Mouse (Mus musculus): ENCODE measurements around the gene Tmem207.
"Not testable (repeated sequence)": the region's sequence is repeated elsewhere in the genome, so short reads cannot be mapped to it uniquely, and the experiment has no call there.

The Tmem207 gene

DNA sequence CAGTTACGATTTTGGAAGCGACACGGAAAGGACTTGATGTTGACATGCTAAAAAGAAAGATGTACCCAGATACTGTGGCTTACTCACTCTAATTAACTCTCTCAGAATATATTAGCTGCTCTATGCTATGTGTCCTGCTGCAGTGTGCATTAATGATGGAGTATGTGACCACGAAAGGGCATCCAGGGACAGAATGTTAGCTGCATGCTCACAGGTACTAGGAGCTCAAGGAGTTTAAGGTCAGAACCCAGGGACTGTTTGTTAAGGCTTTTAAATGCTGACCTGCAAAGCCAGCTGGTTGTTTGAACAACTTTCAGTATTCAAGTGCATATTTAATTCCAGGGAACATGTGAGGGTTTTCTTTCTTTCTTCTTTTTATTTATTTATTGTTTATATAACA is at the start of gene Tmem207:
Gene Tmem207 (minus strand): TSS at position 101 of the 400 bp plus-strand sequence.
- no peak for DNase-seq (ENCODE audit: low read depth)

GRCm38 (mm10) chr16:26574173-26574572 is 47.6 kb upstream of the Tmem207 start:
- DNase-seq (ENCODE audit: low read depth): no peak

DNA sequence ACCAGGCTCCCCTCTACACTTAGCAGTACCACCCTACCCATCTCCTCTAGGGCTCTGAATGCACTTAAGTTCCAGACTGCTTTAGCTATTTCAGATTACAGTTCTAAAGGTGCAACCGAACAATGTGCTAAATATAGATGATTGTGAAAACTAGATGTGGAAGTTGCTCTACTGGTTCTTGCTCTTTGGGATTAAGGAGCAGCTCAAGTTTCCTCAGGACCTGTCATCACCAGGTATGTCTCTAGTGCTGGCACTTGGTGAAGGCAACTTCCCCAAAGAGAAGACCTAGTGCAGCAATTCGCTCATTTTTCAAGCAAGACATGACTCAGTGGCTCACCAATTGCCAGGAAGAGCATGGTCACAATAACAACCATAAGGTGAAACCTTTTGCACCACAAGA is 45.3 kb upstream of the Tmem207 start:
- no peak for DNase-seq (ENCODE audit: low read depth)

DNA sequence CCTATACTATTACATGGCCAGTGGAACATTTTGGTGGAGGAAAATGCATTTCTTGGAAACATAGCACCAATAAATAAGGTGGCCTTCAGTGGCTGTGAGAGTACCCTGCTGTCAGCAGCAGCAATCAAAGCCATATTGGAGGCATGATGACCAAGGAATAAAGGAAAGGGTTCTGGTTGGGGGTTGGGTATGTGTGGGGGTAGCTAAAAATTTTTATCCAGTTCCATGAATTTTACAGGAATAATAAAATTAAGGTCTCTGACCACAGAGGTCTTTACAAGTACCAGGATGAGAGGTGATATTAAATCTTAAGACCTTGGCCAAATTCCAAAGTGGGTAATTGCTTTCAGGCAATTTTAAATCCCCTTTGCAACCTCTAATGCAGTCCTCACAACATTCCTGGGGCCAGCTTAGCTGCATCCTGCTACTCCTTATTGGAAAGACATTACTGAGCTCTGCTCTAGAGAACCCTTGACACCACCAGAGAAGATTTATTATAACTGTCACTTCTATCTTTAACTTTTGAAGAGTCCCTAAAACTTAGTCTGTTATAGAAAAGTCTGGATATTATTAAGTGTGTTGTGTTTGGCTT is 42.9 kb upstream of the Tmem207 start:
- DNase-seq (ENCODE audit: low read depth): no peak

GRCm38 (mm10) chr16:26562771-26563170 is 36.2 kb upstream of the Tmem207 start:
- DNase-seq (ENCODE audit: low read depth): no peak

- DNase-seq (ENCODE audit: low read depth): no peak
Observed at GRCm38 (mm10) chr16:26561743-26562142, 35.2 kb upstream of the Tmem207 start.

GRCm38 (mm10) chr16:26558797-26559196 is 32.2 kb upstream of the Tmem207 start:
- no peak for DNase-seq (ENCODE audit: low read depth)

DNA sequence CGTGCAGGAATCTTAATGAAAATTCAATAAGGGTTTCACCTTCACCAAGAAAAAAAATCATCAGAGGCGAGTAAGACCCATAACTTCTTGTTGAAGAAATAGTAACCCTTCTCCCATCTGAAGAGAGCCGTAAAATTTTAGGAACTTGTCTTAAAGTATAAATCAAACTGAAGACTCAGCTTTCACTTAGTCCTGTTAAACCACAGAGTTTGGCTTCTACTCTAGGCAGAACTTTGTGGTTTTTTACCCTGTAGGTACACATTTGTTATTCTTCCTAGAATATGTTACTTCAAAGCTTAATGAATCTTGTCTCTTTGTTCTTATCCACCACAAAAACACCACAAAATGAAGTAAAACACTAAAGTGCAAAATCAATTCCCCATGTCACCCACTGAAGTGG is 25.7 kb upstream of the Tmem207 start:
- DNase-seq (ENCODE audit: low read depth): no peak

DNA sequence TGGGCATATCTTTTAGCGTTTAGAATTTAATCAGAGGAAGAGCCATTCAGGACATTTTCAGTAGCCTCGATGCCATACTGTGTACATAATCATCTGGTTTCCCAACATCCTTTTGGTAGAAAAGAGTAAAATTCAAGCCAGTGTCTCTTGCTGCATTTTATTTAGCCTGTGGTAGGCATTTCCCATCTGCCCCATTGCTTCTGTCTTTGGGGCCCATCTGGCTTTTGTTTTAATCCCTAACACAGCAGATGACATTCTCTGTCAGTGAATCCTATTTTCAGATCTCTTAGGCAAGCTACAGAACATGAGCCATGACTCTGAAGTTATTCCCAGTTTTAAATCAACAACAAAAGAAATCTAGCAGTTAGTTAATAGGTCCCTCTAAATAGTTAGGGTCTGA is 22.7 kb upstream of the Tmem207 start:
- no peak for DNase-seq (ENCODE audit: low read depth)

DNA sequence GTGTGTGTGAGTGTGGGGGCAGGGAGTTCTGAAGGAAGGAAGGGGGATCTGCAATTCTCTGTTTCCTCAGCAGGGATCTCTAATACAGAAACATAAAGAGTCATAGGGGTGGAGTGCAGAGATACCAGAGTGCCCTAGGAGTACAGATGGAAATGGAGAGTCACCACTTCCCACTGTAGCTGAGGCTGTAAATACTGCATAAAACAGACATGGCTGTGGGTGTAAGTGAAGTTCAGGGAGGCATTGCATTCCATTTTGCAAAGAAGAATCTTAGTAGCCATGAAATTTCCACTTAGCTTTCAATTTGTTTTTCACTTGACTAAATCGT is 20.3 kb upstream of the Tmem207 start:
- DNase-seq (ENCODE audit: low read depth): no peak

DNA sequence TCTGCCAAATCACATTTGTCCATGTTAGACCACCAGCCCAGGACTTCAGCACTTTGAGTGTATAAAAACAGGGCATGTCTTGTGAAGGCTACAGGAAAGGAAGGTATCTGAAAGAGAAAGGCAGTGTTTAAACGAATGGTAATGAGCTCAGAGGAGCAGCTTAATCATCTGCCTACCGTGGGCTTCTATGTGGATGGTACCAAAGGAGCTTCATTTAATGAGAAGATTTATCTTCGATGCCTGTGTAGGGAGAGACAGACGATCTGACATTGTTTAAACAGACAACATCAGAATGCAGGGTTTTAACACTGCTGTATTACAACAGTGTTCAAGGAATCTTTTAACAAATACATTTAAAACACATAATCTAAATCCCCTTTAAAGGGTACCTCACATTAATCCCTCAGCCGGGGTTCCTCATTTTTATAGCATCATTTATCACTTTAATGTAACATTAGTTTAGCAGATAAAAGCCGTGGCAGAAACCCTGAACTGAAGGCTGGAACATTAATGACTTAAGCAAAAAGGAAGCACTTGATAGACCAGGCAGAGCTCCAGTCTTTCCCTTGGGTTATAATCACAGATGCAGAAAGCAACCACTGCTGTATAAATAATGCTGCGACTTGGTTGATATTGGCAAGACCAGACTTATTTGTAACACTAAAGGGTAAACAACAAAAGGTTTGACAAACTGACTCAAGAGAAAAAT is 19.8 kb upstream of the Tmem207 start:
- DNase-seq (ENCODE audit: low read depth): no peak

DNA sequence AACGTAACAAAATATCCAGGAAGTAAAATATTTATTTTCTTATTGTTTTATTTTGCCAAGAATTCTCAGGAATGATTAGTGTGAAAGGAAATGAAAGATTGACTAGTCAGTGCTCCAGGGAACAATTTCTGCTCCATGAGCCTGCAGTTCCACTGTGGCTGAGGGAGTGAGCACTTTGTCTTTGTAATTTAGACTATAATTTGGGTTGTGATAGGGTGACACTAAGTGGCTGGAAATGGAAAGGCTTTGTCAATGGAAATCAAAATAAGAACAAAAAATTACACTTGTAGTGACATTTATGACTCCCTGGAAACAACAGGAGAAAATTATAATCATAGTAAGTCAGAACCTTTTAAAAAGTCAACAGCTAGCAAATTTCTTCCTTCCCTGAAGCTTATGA is 5.7 kb upstream of the Tmem207 start:
- no peak for DNase-seq (ENCODE audit: low read depth)

DNA sequence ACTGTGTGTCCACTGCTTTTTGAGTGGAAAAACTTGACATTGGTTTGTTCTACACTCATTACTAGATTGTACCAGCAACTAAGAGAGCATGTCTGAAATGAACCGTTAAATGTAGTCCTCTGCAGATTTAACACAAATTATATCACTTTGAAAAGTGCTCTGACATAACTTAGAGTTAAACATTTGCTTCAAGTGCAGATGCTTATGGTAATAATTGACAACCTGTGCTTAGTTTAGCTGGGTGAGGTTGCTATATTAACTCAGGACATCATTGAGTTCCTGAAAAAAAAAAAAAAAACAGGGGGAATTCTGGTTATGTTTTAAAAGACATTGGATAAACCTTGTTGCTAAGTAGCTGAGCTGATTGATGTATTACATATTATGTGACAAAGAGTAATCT is 3.9 kb upstream of the Tmem207 start:
- DNase-seq (ENCODE audit: low read depth): no peak

DNA sequence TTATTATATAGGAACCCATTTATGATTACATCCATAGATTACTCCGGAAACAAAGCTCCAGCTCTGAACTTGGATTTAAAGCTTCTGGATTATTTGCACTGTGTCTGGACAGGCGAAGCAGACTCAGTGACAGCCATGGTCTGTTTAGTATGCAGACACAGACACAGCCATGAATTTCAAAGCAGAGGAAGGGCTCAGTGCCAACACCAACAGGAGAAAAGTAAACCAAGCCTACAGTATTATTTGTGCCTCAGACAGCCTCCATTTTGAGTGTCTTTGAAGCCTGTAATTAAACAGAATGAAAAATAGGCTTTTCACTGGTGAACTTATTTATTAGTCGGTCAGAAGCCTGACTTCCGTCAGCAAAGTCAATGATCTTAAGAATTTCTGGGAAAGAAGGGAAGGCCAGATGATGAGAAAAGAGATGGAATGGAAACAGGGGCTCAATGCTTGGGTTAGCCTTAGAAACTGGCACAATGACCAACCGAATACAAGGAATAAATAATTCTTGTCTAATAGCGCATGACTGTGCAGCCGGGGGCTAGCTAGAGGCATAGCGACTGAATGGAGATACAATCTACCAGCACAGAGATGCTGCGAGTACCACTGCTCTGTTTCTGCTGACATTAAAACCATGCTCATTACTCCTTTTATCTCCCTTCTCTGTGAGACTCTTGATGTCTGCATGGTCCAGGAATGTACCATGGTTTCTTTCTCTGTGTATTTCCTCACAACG is 1.5 kb upstream of the Tmem207 start:
- no peak for DNase-seq (ENCODE audit: low read depth)

DNA sequence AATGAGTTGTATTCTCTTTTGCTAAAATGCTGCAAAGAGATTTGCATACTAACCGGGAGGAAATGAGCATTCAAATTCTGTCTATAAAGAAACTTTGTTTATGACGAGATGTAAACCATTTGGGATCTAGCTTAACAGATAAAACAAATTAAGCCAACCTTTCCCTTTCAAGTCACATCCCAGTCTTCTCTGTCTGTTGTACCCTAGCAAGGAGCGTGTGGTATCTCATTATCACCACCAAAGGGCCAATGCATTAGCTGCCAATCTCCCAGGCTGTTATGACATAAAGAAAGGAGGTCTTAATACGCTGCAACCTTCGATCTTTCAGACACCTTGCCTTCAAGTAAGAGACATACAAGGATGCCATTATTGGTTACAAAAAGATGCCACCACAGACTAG is 737 bp downstream of the Tmem207 start:
- DNase-seq (ENCODE audit: low read depth): no peak

DNA sequence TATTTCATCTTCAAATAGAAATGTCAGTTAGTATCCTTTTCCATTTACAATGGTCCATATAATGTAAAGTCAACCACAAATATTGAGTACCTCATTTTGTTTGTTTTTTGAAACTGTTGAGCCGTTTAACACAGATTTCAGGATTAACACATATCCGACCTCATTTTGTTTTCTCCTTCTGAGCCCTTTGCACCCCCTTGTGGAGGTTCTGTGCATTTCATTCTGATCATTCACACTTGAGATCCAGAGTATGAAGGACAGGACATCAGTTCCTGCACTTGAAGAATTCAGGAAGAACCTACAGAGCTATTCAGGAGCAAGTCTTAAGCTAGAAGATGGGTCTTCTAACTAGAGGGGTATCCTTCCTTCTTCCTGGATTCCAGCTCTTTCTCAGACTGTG is 7.0 kb downstream of the Tmem207 start:
- peak; percentile 14 for DNase-seq (ENCODE audit: low read depth)

GRCm38 (mm10) chr16:26504961-26505360 is 21.6 kb downstream of the Tmem207 start:
- no peak for DNase-seq (ENCODE audit: low read depth)

GRCm38 (mm10) chr16:26500738-26501137 is 25.8 kb downstream of the Tmem207 start:
- DNase-seq (ENCODE audit: low read depth): no peak

DNA sequence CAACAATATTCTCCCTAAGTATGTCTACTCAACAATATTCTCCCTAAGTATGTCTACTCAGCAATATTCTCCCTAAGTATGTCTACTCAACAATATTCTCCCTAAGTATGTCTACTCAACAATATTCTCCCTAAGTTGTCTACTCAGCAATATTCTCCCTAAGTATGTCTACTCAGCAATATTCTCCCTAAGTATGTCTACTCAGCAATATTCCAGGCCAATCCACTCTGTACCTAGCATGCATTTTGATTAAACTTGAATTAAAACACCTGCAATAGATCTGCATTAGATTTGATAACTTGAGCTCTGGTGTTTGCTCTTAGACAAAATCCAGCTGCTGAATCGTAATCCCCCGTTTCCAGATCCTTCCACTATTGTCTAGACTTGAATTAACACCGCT is 26.9 kb downstream of the Tmem207 start:
- not testable (repeated sequence) for DNase-seq (ENCODE audit: low read depth)

DNA sequence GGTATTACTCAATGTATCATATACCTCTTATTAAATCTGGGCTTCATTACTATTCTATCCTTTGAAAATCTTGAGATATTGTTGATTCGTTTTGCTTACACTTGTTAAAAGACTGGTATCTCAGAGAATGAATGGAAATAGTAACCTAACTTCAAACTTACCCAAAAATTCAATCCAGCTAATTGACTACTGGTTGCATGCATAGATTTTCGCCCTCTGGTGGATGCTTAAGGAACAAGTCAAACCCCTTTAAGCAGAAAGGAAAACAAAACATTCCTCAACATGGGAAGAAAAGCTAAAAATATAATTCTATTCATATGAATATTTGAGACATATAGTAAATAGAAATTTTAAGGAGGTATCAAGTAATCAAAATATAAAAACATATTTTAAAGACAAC is 30.8 kb downstream of the Tmem207 start:
- DNase-seq (ENCODE audit: low read depth): peak; percentile 5

DNA sequence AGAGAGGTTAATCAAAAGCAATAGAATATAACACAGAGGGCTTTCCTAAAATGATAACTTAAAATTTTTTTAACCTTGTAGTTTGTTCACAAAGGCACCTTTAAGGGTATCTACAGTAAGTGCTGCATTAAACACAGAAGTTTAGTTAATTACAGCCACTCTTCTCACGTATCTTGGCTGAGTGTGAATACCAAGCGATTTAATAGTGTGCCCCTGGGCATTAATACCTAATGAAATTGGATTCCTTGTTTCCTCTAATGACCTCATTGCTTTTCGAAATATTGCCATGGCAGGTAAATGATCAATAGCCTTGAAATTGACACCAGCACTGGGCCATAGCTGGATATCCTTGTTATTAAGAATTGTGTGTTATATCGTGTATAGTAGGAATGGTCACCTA is 55.3 kb downstream of the Tmem207 start:
- DNase-seq (ENCODE audit: low read depth): no peak

- no peak for DNase-seq (ENCODE audit: low read depth)
Observed at GRCm38 (mm10) chr16:26466535-26466934, 60.0 kb downstream of the Tmem207 start.

- no peak for DNase-seq (ENCODE audit: low read depth)
Observed at GRCm38 (mm10) chr16:26462835-26463234, 63.7 kb downstream of the Tmem207 start, which contains the start of gene Cldn16. TSS of gene Cldn16 (plus strand) at chr16:26463135.
